ENCODE assay signal across 9 mouse cellular contexts in the genomic region with DNA sequence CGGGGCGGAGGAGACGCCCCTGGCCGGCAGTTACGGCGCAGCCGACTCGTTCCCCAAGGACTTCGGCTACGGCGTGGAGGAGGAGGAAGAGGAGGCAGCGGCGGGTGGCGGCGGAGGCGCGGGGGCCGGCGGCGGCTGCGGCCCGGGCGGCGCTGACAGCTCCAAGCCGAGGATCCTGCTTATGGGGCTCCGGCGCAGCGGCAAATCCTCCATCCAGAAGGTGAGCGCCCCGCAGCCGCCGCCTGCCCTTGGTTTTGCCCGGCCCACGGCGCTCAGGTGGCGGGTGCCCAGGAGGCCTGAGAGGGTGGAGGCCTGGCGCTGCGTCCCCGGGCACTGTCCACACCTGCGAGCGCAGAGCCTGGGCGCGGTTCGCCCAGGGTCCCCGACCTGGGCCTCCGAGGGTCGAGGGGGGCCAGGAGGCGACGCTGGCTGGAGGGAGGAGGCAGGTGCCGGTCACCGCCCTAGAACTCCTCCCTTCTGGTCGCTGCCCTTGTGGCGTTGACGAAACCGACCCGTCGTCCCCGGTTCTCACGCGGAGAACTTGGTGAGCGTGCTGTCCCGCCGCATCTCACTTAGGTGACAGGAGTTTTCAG. TPM values are rescaled to one million over a fixed set of nuclear protein-coding genes. Genes with fewer than 3 reads are reported as not detected.
DNase-seq lines count a peak whose midpoint lies in the region; ATAC-seq and TF ChIP-seq lines count a peak whose summit lies in the region.
"Had no signal": no experiment of that assay in that cellular context is flagged by ENCODE, and none has a peak within 500 bp of the region (broad histone marks: within the 10 kb centered on the region; RNA-seq: fewer than 3 reads in every experiment).

A gene (minus strand): TSS at position 475 of the 593 bp plus-strand sequence.

- H3K9ac ChIP-seq in hindbrain, embryonic 12.5 days = peak within 1 kb of the TSS; percentile 96
- peak within 1 kb of the TSS; percentile 94 for H3K9ac ChIP-seq in liver, embryonic 13.5 days

- H3K4me3 ChIP-seq in hindbrain, embryonic 12.5 days = peak within 1 kb of the TSS; percentile 98
- peak within 1 kb of the TSS; percentile 93 for H3K4me3 ChIP-seq in liver, embryonic 13.5 days (replicated peaks)
- H3K4me3 ChIP-seq in myocyte = peak within 1 kb of the TSS; percentile 78

- peaks cover 27% of the 10 kb centered on the region for H3K4me1 ChIP-seq in hindbrain, embryonic 12.5 days
- H3K4me1 ChIP-seq in liver, embryonic 13.5 days (replicated peaks) = peaks cover 34% of the 10 kb centered on the region

- WGBS in hindbrain, embryonic 12.5 days = 0% methylated on average over 49 of the region's 63 CpGs
- WGBS in liver, embryonic 13.5 days (ENCODE audit: insufficient replicate concordance) = under 1% methylated on average over 59 of the region's 63 CpGs

- peaks cover 29% of the 10 kb centered on the region for H3K36me3 ChIP-seq in hindbrain, embryonic 12.5 days
- H3K36me3 ChIP-seq in liver, embryonic 13.5 days = peaks cover 29% of the 10 kb centered on the region
- H3K36me3 ChIP-seq in myocyte (ENCODE audit: control insufficient read depth, insufficient read depth) = peaks cover 45% of the 10 kb centered on the region

- H3K27me3 ChIP-seq in hindbrain, embryonic 12.5 days = no peaks in the 10 kb centered on the region
- H3K27me3 ChIP-seq in liver, embryonic 13.5 days = no peaks in the 10 kb centered on the region
- no peaks in the 10 kb centered on the region for H3K27me3 ChIP-seq in myocyte (ENCODE audit: control insufficient read depth, insufficient read depth, insufficient read length)

- DNase-seq in frontal cortex, postnatal 25 days (ENCODE audit: low spot score in 2 of 2) = no peak
- DNase-seq in MN1 (ENCODE audit: low spot score) = peak; percentile 38
- peak; percentile 43 for DNase-seq in liver, embryonic 13.5 days
- no peak for DNase-seq in retina, postnatal 1 day

- H3ac ChIP-seq in myocyte (ENCODE audit: control insufficient read depth, insufficient read length) = peak within 1 kb of the TSS; percentile 89

- ATAC-seq in frontal cortex, adult (ENCODE audit: low TSS enrichment) = peak; percentile 22; the same call in 1 of the 2 replicates
- peak; percentile 70 for ATAC-seq in erythroblast, adult 5-6 weeks (replicated peaks; ENCODE audit: low FRiP score, poor library complexity, severe bottlenecking)
- ATAC-seq in hindbrain, embryonic 12.5 days (ENCODE audit: low FRiP score) = peak; percentile 55
- ATAC-seq in liver, embryonic 13.5 days (ENCODE audit: low read depth) = peak; percentile 59

- H3K4me2 ChIP-seq in hindbrain, embryonic 12.5 days (replicated peaks) = peak within 1 kb of the TSS; percentile 93
- H3K4me2 ChIP-seq in liver, embryonic 13.5 days = peak within 1 kb of the TSS; percentile 95
- H3K4me2 ChIP-seq in myocyte (ENCODE audit: low read depth) = peak within 1 kb of the TSS; percentile 82

- no peaks in the 10 kb centered on the region for H3K9me3 ChIP-seq in hindbrain, embryonic 12.5 days (replicated peaks)
- H3K9me3 ChIP-seq in liver, embryonic 13.5 days (replicated peaks) = no peaks in the 10 kb centered on the region

- H3K27ac ChIP-seq in hindbrain, embryonic 12.5 days = peak within 1 kb of the TSS; percentile 86
- peak within 1 kb of the TSS; percentile 90 for H3K27ac ChIP-seq in liver, embryonic 13.5 days

- no peak for TF ChIP-seq POLR2A in myocyte (IDR thresholded peaks at IDR 0.05; ENCODE audit: insufficient read length, low read depth)

- peaks cover 75% of the 10 kb centered on the region for H3K79me2 ChIP-seq in myocyte (ENCODE audit: control insufficient read depth, insufficient read depth)

TF ChIP-seq in myocyte, 11 proteins besides CTCF, POLR2A, EP300 and RAD21:
- no peak for TF ChIP-seq TCF12 (IDR thresholded peaks at IDR 0.05; ENCODE audit: insufficient read depth, poor library complexity, severe bottlenecking)
- TF ChIP-seq REST (IDR thresholded peaks at IDR 0.05; ENCODE audit: insufficient read depth, insufficient read length) = no peak
- peak; percentile 18 for TF ChIP-seq POLR2AphosphoS2 (IDR thresholded peaks at IDR 0.05; ENCODE audit: insufficient read length, low read depth)
TF ChIP-seq in myocyte: peak in this region for 1.

RNA-seq across cellular contexts. Expression of the gene that starts here (rescaled TPM):
- not detected in 2 replicates for total RNA-seq in erythroblast, adult 5-6 weeks (2015; ENCODE audit: low replicate concordance)
- total RNA-seq in erythroblast, adult 5-6 weeks (2017; ENCODE audit: low replicate concordance) = not detected in 2 replicates
- not detected in 2 replicates for polyA plus RNA-seq in hindbrain, embryonic 12.5 days (2016; fragmentation: Nextera tagmentation; extraction: Ambion mirVana)
- polyA plus RNA-seq in liver, embryonic 13.5 days (2015; fragmentation: Nextera tagmentation; extraction: Ambion mirVana) = not detected in 2 replicates
- not detected for polyA plus RNA-seq in myocyte (2012; fragmentation: generic; extraction: Trizol)
- total RNA-seq: left cerebral cortex, postnatal 36 days had no signal

Comparison
In these comparisons a context has a peak if more than half of its experiments do, and no peak if none do; other contexts are left out.
1. Peak in ATAC-seq in erythroblast, adult 5-6 weeks; RNA of the gene not detected or under 1 TPM.
2. Peak in ATAC-seq, H3K4me3 ChIP-seq, H3K27ac ChIP-seq, H3K9ac ChIP-seq and H3K4me2 ChIP-seq in hindbrain, embryonic 12.5 days; RNA of the gene not detected or under 1 TPM.
3. Peak in DNase-seq, ATAC-seq, H3K4me3 ChIP-seq, H3K27ac ChIP-seq, H3K9ac ChIP-seq and H3K4me2 ChIP-seq in liver, embryonic 13.5 days; RNA of the gene not detected or under 1 TPM.